Mouse (Mus musculus) CH12.LX (cell line): ENCODE measurements around the gene Rbks. TPM values are rescaled to one million over a fixed set of nuclear protein-coding genes. Genes with fewer than 3 reads are reported as not detected.

Experiments used
- DNase-seq: peaks from one replicate; pipeline ENCODE4 v3.0.0-alpha.2; 2013; ENCODE audit errors: extremely low read depth
- H3K27ac ChIP-seq: 2 replicates; pipeline ENCODE4 v1.5.1; 2012; ENCODE audit warnings: low read depth, mild to moderate bottlenecking, control low read depth, moderate library complexity; ENCODE audit not compliant: insufficient read depth
- H3K27me3 ChIP-seq: replicated peaks from 2 replicates; pipeline ENCODE3; 2012; ENCODE audit warnings: inconsistent platforms
- H3K36me3 ChIP-seq, 2 experiments: replicated peaks in 1 of 2; 2 replicates each; pipeline versions ENCODE3 to v1.6.1; 2012; ENCODE audit warnings: inconsistent platforms in 1 of 2, low read length in 1 of 2, mild to moderate bottlenecking in 1 of 2, mixed read lengths in 1 of 2, moderate library complexity in 1 of 2; ENCODE audit not compliant: control insufficient read depth in 1 of 2, insufficient read depth in 1 of 2
- H3K4me1 ChIP-seq, 2 experiments: 2 replicates each; pipeline ENCODE4 v1.6.1; 2012; ENCODE audit warnings: inconsistent platforms in 1 of 2, moderate library complexity in 1 of 2; ENCODE audit not compliant: insufficient read depth in 2 of 2, control insufficient read depth in 1 of 2
- H3K4me2 ChIP-seq: 2 replicates; pipeline ENCODE4 v1.6.1; 2012; ENCODE audit warnings: low read depth, mild to moderate bottlenecking, control low read depth; ENCODE audit not compliant: poor library complexity, insufficient read depth, severe bottlenecking
- H3K4me3 ChIP-seq, 3 experiments: fragments of 150-350 bp in 1 of 3; sonication (generic) in 1 of 3; replicated peaks in 1 of 3; 2 replicates each; pipeline versions ENCODE3 to v1.5.1; 2011 to 2012; ENCODE audit warnings: low read depth in 2 of 3, low read length in 2 of 3, mild to moderate bottlenecking in 2 of 3, moderate library complexity in 2 of 3, control low read depth in 1 of 3, improper control_type of control experiment in 1 of 3, inconsistent platforms in 1 of 3, mixed read lengths in 1 of 3; ENCODE audit not compliant: poor library complexity in 1 of 3
- H3K79me2 ChIP-seq: replicated peaks from 2 replicates; pipeline ENCODE4 v1.6.1; 2012; ENCODE audit warnings: mild to moderate bottlenecking, moderate library complexity; ENCODE audit not compliant: control insufficient read depth, poor library complexity, insufficient read depth, severe bottlenecking; ENCODE audit errors: extremely low read depth
- H3K9ac ChIP-seq: 2 replicates; pipeline ENCODE4 v1.6.1; 2012; ENCODE audit warnings: low read depth, mild to moderate bottlenecking, control low read depth, moderate library complexity; ENCODE audit not compliant: insufficient read depth
- H3K9me3 ChIP-seq: replicated peaks from 2 replicates; pipeline ENCODE3; 2012; ENCODE audit warnings: low read length, inconsistent platforms, mixed read lengths
- BHLHE40 ChIP-seq: IDR thresholded peaks from 2 replicates; pipeline ENCODE4 v1.6.1; 2011; ENCODE audit warnings: mild to moderate bottlenecking, low read depth, low read length, improper control_type of control experiment
- CHD1 ChIP-seq: IDR thresholded peaks from 2 replicates; pipeline ENCODE4 v1.6.1; 2012; ENCODE audit warnings: low read depth, low read length, improper control_type of control experiment, inconsistent platforms
- CHD2 ChIP-seq: IDR thresholded peaks from 2 replicates; pipeline ENCODE4 v1.6.1; 2011; ENCODE audit warnings: low read length, improper control_type of control experiment
- CTCF ChIP-seq, 2 experiments: IDR thresholded peaks in 1 of 2; conservative IDR thresholded peaks in 1 of 2; 2 replicates each; pipeline ENCODE4 v1.5.1; 2011 to 2012; ENCODE audit warnings: low read depth in 2 of 2, low read length in 2 of 2, improper control_type of control experiment in 1 of 2, inconsistent platforms in 1 of 2, mild to moderate bottlenecking in 1 of 2, moderate library complexity in 1 of 2
- E2F4 ChIP-seq: IDR thresholded peaks from 2 replicates; pipeline ENCODE4 v1.6.1; 2011; ENCODE audit warnings: low read depth, low read length, improper control_type of control experiment; ENCODE audit not compliant: insufficient replicate concordance
- ELF1 ChIP-seq: IDR thresholded peaks from 2 replicates; pipeline ENCODE4 v1.6.1; 2014; ENCODE audit warnings: low read depth, mild to moderate bottlenecking, inconsistent platforms, low read length, improper control_type of control experiment
- EP300 ChIP-seq: IDR thresholded peaks from 2 replicates; pipeline ENCODE4 v1.6.1; 2011; ENCODE audit warnings: low read length, improper control_type of control experiment
- HCFC1 ChIP-seq: IDR thresholded peaks from 2 replicates; pipeline ENCODE4 v1.6.1; 2012; ENCODE audit warnings: low read depth, mild to moderate bottlenecking, inconsistent platforms, low read length, improper control_type of control experiment
- IRF4 ChIP-seq: IDR thresholded peaks from 2 replicates; pipeline ENCODE4 v1.6.1; 2014; ENCODE audit warnings: low read depth, mild to moderate bottlenecking, inconsistent platforms, low read length, improper control_type of control experiment
- JUN ChIP-seq: IDR thresholded peaks from 2 replicates; pipeline ENCODE4 v1.6.1; 2011; ENCODE audit warnings: low read depth, mild to moderate bottlenecking, low read length, improper control_type of control experiment, moderate library complexity; ENCODE audit not compliant: insufficient read depth
- JUND ChIP-seq: conservative IDR thresholded peaks from 2 replicates; pipeline ENCODE4 v1.6.1; 2011; ENCODE audit warnings: low read depth, low read length, improper control_type of control experiment
- MAFK ChIP-seq: IDR thresholded peaks from 2 replicates; pipeline ENCODE4 v1.6.1; 2011; ENCODE audit warnings: low read length, improper control_type of control experiment; ENCODE audit not compliant: insufficient replicate concordance
- MAZ ChIP-seq: IDR thresholded peaks from 2 replicates; pipeline ENCODE4 v1.6.1; 2012; ENCODE audit warnings: low read depth, mild to moderate bottlenecking, inconsistent platforms, low read length, improper control_type of control experiment, moderate library complexity
- MEF2A ChIP-seq: IDR thresholded peaks from 2 replicates; pipeline ENCODE4 v1.6.1; 2014; ENCODE audit warnings: low read depth, mild to moderate bottlenecking, inconsistent platforms, low read length, improper control_type of control experiment, borderline replicate concordance
- MXI1 ChIP-seq: IDR thresholded peaks from 2 replicates; pipeline ENCODE4 v1.6.1; 2011; ENCODE audit warnings: mild to moderate bottlenecking, low read depth, low read length, improper control_type of control experiment
- MYC ChIP-seq: IDR thresholded peaks from 2 replicates; pipeline ENCODE4 v1.6.1; 2011; ENCODE audit warnings: low read depth, mild to moderate bottlenecking, improper control_type of control experiment, low read length
- NELFE ChIP-seq: IDR thresholded peaks from 2 replicates; pipeline ENCODE4 v1.6.1; 2011; ENCODE audit warnings: low read depth, low read length, improper control_type of control experiment
- NRF1 ChIP-seq: IDR thresholded peaks from 2 replicates; pipeline ENCODE4 v1.6.1; 2014; ENCODE audit warnings: low read depth, mild to moderate bottlenecking, inconsistent platforms, low read length, improper control_type of control experiment, moderate library complexity
- SIN3A ChIP-seq: IDR thresholded peaks from 2 replicates; pipeline ENCODE4 v1.6.1; 2012; ENCODE audit warnings: low read length, improper control_type of control experiment, inconsistent platforms
- SMC3 ChIP-seq: IDR thresholded peaks from 2 replicates; pipeline ENCODE4 v1.6.1; 2011; ENCODE audit warnings: low read depth, low read length, improper control_type of control experiment
- TBP ChIP-seq: conservative IDR thresholded peaks from 2 replicates; pipeline ENCODE4 v1.6.1; 2011; ENCODE audit warnings: low read depth, low read length, improper control_type of control experiment
- TCF12 ChIP-seq: IDR thresholded peaks from 2 replicates; pipeline ENCODE4 v1.6.1; 2014; ENCODE audit warnings: low read depth, mild to moderate bottlenecking, inconsistent platforms, low read length, improper control_type of control experiment
- USF2 ChIP-seq: conservative IDR thresholded peaks from 2 replicates; pipeline ENCODE4 v1.6.1; 2011; ENCODE audit warnings: low read depth, low read length, improper control_type of control experiment
- ZC3H11A ChIP-seq: IDR thresholded peaks from 2 replicates; pipeline ENCODE4 v1.6.1; 2012; ENCODE audit warnings: low read depth, mild to moderate bottlenecking, inconsistent platforms, low read length, improper control_type of control experiment
- ZKSCAN1 ChIP-seq: IDR thresholded peaks from 2 replicates; pipeline ENCODE4 v1.6.1; 2012; ENCODE audit warnings: low read depth, inconsistent platforms, low read length, improper control_type of control experiment, borderline replicate concordance
- ZNF384 ChIP-seq: IDR thresholded peaks from 2 replicates; pipeline ENCODE4 v1.6.1; 2012; ENCODE audit warnings: low read depth, low read length, improper control_type of control experiment, inconsistent platforms
- dilution Hi-C: fragments of 300-500 bp; cut with MboI; formaldehyde crosslinking; loops from 2 replicates; pipeline ENCODE4 v1.14.3; 2020; ENCODE audit warnings: low sequenced_read_pairs; ENCODE audit not compliant: extremely low pct_unique_long_range_greater_than_20kb, extremely low pct_ligation_motif_present
- in situ Hi-C: fragments of 300-500 bp; cut with MboI; formaldehyde crosslinking; loops from 3 replicates; pipeline ENCODE4 v1.14.3; 2019; ENCODE audit warnings: low sequenced_read_pairs, low pct_ligation_motif_present, low pct_unique_long_range_greater_than_20kb, mixed read lengths
- polyA plus RNA-seq: library from polyadenylated mRNA; unstranded; fragments of >175 nt; gene quantifications from 2 replicates; pipeline ENCODE4 v1.2.1, GENCODE M21; 2012; ENCODE audit warnings: low read depth; ENCODE audit not compliant: insufficient read length
- total RNA-seq, 2 experiments: library from RNA; depleted of rRNA; stranded (reverse); fragments of 300-350 nt in 1 of 2; fragments of >200 nt in 1 of 2; gene quantifications; 2 replicates each; pipeline ENCODE4 v1.2.3; 2012 to 2014

Rbks gene
- total and polyA plus RNA-seq, 3 experiments = 3.6 to 9.2 (median 6.8) TPM

DNA sequence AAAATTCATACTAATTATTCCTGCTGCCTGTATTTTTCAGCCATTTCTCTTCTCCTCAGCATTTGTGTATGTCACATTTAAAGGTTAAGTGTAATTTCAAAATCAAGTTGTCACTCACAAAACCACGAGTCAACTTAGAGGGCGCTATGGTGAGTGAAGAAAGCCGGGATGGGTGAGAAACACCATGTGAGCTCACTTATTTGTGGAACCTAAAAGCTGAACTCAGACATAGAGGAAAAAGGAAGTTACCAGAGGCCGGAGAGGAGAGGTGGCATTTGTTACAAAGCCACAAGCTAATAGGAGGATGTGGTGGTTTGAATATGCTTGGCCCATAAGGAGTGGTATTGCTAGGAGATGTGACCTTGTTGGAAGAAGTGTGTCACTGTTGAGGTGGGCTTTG lies 17.2 kb downstream of the Rbks start:
- dilution Hi-C loops = no loop called here
- Histone ChIP-seq H3K36me3 (peaks cover 0 to 9% of the 10 kb centered on the region in 2 experiments), H3K27me3 (no peaks in the 10 kb centered on the region), H3K4me3 (no peak overlapping the region), H3K4me1 (no peaks in the 10 kb centered on the region), H3K27ac (no peak overlapping the region), H3K9ac (no peak overlapping the region), H3K9me3 (peaks cover 5% of the 10 kb centered on the region), H3K79me2 (no peaks in the 10 kb centered on the region), H3K4me2 (no peak overlapping the region)
- no peak for DNase-seq
- in situ Hi-C loops = no loop called here
- TF ChIP-seq ELF1 = no peak
- TF ChIP-seq NRF1 = no peak
- TF ChIP-seq MEF2A = no peak
- TF ChIP-seq TCF12 = no peak
- TF ChIP-seq CHD1 = no peak
- TF ChIP-seq ZNF384 = no peak
- no peak for TF ChIP-seq SMC3
- TF ChIP-seq TBP = no peak
- no peak for TF ChIP-seq SIN3A
- TF ChIP-seq E2F4 = no peak
- no peak for TF ChIP-seq CTCF (conservative IDR thresholded peaks at IDR 0.05 in 1 of 2, IDR thresholded peaks at IDR 0.05 in 1 of 2; ENCODE audit: low read depth in 2 of 2, low read length in 2 of 2)
- no peak for TF ChIP-seq NELFE
- TF ChIP-seq JUND = no peak
- no peak for TF ChIP-seq CHD2
- no peak for TF ChIP-seq MYC
- TF ChIP-seq ZC3H11A = no peak
- no peak for TF ChIP-seq ZKSCAN1
- no peak for TF ChIP-seq JUN
- TF ChIP-seq IRF4 = no peak

DNA sequence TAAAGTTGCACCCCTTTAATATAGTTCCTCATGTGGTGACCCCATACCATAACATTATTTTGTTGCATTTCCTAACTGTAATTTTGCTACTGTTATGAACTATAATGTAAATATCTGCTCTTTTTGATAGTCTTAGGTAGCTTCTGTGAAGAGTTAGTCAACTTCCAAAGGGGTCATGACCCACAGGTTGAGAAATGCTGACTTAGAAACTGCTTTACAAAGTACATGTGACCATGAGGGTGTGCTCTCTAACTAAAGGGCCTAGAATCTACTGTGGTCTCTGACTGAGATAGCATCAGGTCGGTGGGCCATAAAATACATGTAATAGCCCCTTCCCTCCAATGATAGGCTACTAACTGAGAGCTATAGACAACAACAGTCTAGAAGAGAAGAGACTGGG lies 19.4 kb downstream of the Rbks start:
- no peaks in the 10 kb centered on the region for H3K4me1 ChIP-seq
- H3K36me3 ChIP-seq = peaks cover 0 to 9% of the 10 kb centered on the region in 2 experiments
- H3K9me3 ChIP-seq = peaks cover 5% of the 10 kb centered on the region
- H3K27ac ChIP-seq = no peak overlapping the region
- H3K27me3 ChIP-seq = no peaks in the 10 kb centered on the region
- no peak overlapping the region for H3K4me2 ChIP-seq
- dilution Hi-C loops = no loop called here
- TF ChIP-seq NELFE = no peak
- TF ChIP-seq USF2 = no peak
- no peak for TF ChIP-seq ZC3H11A
- TF ChIP-seq MAFK = no peak
- no peak for TF ChIP-seq EP300
- TF ChIP-seq HCFC1 = no peak
- no peak for TF ChIP-seq TCF12
- TF ChIP-seq MXI1 = no peak
- TF ChIP-seq SMC3 = no peak
- TF ChIP-seq MAZ = no peak
- TF ChIP-seq CTCF (conservative IDR thresholded peaks at IDR 0.05 in 1 of 2, IDR thresholded peaks at IDR 0.05 in 1 of 2; ENCODE audit: low read depth in 2 of 2, low read length in 2 of 2) = no peak
- TF ChIP-seq BHLHE40 = no peak
- no peaks in the 10 kb centered on the region for H3K79me2 ChIP-seq
- in situ Hi-C loops = no loop called here
- no peak for DNase-seq
- no peak overlapping the region for H3K4me3 ChIP-seq
- no peak overlapping the region for H3K9ac ChIP-seq
